Mouse (Mus musculus): ENCODE data around the gene Olfr1018.

Olfr1018 gene

DNA sequence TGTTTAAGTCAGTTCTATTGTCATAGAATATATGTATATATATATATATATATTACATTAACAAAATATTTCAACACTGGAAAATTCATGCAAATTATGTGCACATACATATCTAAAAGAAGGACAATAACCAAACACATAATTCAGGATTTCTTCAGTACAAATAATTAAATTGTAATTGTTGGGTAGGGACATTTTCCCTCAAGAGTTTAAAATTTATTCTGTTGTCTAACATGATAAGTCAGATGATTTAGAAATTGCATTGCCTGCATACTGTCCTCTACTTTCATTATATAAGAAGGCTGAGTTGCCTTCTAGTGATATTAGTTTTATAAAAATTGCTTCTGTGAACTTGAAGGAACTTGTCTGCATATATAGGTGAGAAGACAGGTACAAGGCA lies at the start of gene Olfr1018:
Gene Olfr1018, plus strand, starts transcription at position 301 of the 400 bp plus-strand sequence.
- no peak for DNase-seq (ENCODE audit: extremely low spot score)

DNA sequence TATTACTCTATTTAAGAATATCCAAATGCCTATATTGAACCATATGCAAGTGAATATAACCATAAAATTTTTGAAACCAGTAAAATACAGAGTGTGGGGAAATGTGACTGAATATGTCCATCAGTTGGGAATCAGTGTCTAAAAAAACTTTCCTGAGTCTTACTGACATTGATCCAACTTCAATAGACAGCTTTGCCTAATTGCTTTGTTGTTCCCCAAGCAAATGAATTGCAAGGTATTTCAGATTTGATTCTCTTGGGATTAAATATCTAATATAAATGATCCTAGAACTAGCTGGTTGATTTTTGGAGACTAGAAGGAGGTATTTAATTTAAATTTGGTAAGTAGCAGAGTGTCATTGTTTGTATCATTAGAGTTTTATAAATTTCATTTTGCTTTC lies 45.9 kb upstream of the Olfr1018 start, which contains the start of gene Olfr1014:
Gene Olfr1014, plus strand, starts transcription at position 301 of the 400 bp plus-strand sequence.
- no peak for DNase-seq (ENCODE audit: extremely low spot score)

DNA sequence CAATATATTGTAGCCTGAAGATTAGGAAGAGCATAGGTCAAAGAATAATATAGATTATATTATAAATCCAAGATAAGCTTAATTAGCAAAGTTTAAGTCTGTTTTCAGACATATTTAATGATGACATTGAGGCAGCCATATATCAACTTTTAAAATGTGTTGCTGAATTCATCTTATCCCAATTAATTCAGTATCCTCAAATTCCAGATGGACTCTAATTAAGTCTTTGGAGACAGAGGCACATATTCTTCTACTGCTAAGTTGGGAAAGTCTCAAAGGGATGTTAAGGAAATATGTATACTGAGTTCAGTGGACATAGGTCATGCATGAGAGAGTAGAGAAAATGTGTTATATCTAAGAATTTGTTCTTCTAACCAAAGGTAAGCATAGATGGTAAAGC lies 36.6 kb upstream of the Olfr1018 start, which contains the start of gene Olfr1015:
Gene Olfr1015, plus strand, starts transcription at position 301 of the 400 bp plus-strand sequence.
- DNase-seq (ENCODE audit: extremely low spot score), result no peak

DNA sequence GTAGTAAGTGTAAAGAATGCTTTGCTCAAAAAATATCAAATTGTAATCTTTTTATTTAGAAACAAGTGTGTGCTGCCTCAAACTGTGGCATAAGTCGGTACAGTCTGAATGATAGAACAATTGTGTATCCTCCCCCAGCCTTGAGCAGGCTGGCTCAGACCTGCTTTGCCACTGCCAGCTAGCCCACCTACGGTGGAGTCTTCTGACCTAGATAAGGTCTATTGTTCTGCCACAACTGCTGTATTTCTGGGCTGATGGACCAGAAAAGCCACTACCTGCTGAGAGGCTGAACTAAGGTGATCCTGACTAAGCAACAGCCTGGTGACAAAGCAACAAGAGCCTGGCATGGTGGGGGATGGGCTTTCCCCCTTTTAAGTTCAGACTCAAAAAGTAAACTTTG lies 25.9 kb upstream of the Olfr1018 start:
- peak; percentile 3 for DNase-seq (ENCODE audit: extremely low spot score)

DNA sequence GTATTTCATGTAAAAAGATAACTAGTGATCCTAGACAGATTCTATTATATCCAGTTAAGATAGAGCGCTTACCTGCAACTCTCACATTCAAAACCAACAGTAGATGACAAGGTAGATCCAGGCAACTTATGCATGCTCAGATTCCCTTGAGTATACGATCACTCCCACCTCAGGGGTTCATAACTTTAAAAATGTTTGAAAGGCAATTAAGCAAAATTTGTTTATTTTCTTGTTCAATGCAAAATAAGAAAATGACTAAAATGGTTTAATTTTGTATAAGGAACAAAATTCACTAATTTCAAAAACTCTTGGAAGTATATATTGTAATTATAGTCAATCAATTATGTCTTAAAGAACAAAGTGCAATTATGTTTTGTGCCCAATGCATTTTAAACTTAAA lies 15.8 kb upstream of the Olfr1018 start, which contains the start of gene Olfr1016:
Gene Olfr1016, minus strand, starts transcription at position 101 of the 400 bp plus-strand sequence.
- no peak for DNase-seq (ENCODE audit: extremely low spot score)

DNA sequence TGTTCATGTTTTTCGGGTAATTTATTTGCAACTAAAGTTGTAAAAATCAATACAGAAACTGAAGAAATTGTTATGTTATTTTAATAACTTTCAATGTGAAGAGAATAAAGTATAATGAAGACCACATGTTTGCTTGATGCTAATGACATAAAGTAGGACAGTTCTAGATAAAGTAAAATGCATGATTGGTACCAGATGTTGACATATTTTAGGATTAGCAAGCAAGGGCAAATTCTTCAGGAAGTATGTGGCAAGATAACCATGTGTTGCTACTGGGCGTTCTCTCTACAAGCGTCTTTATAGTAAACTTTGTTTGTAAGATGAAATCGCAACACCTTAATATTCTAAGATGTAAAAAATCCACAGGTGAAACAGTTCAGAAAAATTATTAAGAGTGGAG lies 13.8 kb upstream of the Olfr1018 start:
- no peak for DNase-seq (ENCODE audit: extremely low spot score)

DNA sequence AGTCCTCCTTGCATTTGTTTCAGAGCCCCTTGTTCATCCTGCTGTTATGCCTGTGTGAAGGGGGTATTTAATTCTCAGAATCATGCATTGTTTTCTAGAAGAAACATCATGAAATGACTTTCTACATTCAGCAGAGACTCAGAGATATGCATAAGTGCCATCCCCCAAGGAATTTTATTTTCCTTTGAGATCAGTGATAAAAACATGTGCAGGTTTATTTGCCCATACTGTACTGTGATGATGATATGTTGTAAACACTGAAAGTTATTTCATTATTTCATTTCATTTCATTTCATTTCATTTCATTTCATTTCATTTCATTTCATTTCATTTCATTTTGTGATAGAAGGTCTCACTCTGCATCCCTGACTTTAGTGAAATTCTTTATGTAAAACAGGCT lies 27.1 kb downstream of the Olfr1018 start, which contains the start of gene Olfr1019:
Gene Olfr1019, minus strand, starts transcription at position 101 of the 400 bp plus-strand sequence.
- DNase-seq (ENCODE audit: extremely low spot score), result no peak

DNA sequence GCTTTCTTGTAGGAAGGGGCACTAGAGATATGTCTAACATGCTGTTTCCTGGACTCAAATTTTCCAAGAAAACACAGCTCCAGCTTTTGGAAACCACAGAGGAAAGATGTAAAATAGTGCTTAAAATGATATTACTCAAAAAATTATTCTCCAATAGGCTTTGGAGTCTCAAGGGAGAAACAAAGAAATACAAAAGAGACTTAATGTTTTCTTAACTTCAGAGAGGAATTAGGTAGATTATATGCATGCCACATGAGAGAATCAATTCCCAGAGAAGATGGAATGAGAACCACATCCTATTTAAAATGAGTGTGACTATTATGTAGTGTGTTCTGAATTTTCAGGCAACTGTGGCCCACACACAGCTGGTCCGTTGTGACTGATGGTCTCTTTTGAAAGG lies 28.5 kb downstream of the Olfr1018 start, which contains the start of gene Olfr1020:
Gene Olfr1020, plus strand, starts transcription at position 301 of the 400 bp plus-strand sequence.
- no peak for DNase-seq (ENCODE audit: extremely low spot score)

DNA sequence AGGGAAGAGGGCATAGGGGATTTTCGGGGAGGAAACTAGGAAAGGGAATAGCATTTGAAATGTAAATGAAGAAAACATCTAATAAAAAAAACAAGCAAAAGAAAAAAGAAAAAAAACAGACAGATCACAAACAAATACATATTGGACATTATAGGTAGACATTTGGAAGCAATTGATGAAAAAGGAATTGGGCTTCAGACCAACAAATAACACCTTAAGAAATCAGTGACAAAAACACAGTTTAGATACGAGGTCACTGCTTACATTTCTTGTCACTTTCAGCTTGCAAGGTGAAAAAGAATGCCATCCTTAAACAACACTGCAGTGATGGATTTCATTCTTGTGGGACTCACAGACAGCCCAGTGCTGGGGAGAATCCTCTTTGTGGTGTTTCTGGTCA lies 50.0 kb downstream of the Olfr1018 start, which contains the start of gene Olfr1022:
Gene Olfr1022, plus strand, starts transcription at position 301 of the 400 bp plus-strand sequence.
- no peak for DNase-seq (ENCODE audit: extremely low spot score)
